Mouse (Mus musculus): Measurements from ENCODE around the gene Mesd. TPM values are rescaled to one million over a fixed set of nuclear protein-coding genes. Genes with fewer than 3 reads are reported as not detected.

Mesd gene
- total and polyA plus RNA-seq, 2 experiments from 2014 or later, result 54.8 to 58.0 TPM

- H3K36me3 ChIP-seq (replicated peaks; ENCODE audit: control insufficient read depth, insufficient read depth, low read length), result peaks cover 45% of the 10 kb centered on the region
- WGBS, result 83% methylated on average over 5 of the region's 5 CpGs
Observed at GRCm38 (mm10) chr7:83896077-83896740, 11.9 kb downstream of the Mesd start.

DNA sequence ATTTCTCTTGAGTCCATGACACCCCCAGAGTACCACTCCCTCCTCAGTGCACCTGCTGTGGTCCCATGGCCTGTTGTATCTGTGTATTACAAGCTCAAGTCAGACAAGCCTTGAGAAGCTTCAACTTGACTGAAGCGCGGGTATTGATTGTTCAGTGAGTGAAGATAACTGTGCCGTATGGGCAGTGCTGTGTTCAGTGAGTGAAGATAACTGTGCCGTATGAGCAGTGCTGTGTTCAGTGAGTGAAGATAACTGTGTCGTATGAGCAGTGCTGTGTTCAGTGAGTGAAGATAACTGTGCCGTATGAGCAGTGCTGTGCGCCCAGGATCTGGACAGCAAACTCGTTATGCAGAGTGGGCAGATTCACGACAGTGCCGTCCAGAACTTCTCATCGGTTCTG lies 14.0 kb downstream of the Mesd start:
- no peak overlapping the region for H3K4me3 ChIP-seq (ENCODE audit: low read depth, low read length)
- no peak overlapping the region for H3K4me2 ChIP-seq (ENCODE audit: low read depth, low read length)
- DNase-seq (ENCODE audit: low spot score) (no peak), ATAC-seq (ENCODE audit: insufficient read depth, low read depth) (no peak)
- no peak overlapping the region for H3K9ac ChIP-seq (replicated peaks; ENCODE audit: low read depth, low read length)
- peaks cover 51% of the 10 kb centered on the region for H3K36me3 ChIP-seq (replicated peaks; ENCODE audit: control insufficient read depth, insufficient read depth, low read length)
- H3K27me3 ChIP-seq (ENCODE audit: control insufficient read depth, insufficient read depth, low read length), result no peaks in the 10 kb centered on the region
- peaks cover 4% of the 10 kb centered on the region for H3K4me1 ChIP-seq (ENCODE audit: control insufficient read depth, insufficient read depth)
- H3K27ac ChIP-seq (ENCODE audit: low read depth), result no peak overlapping the region
- TF ChIP-seq EP300 (IDR thresholded peaks at IDR 0.05; ENCODE audit: low read depth) (no peak), CTCF (IDR thresholded peaks at IDR 0.05; ENCODE audit: low read depth) (no peak)
- WGBS, result 75% methylated on average over 11 of the region's 11 CpGs
- H3K9me3 ChIP-seq (replicated peaks; ENCODE audit: control insufficient read depth, low read length), result no peaks in the 10 kb centered on the region

More at GRCm38 (mm10) chr7:83896077-83896740, 11.9 kb downstream of the Mesd start:
- H3K27me3 ChIP-seq (ENCODE audit: control insufficient read depth, insufficient read depth, low read length), result no peaks in the 10 kb centered on the region
- no peak overlapping the region for H3K27ac ChIP-seq (ENCODE audit: low read depth)
- H3K4me2 ChIP-seq (ENCODE audit: low read depth, low read length), result no peak overlapping the region
- no peak for TF ChIP-seq CTCF (IDR thresholded peaks at IDR 0.05; ENCODE audit: low read depth)
- no peak for TF ChIP-seq EP300 (IDR thresholded peaks at IDR 0.05; ENCODE audit: low read depth)
- H3K4me1 ChIP-seq (ENCODE audit: control insufficient read depth, insufficient read depth), result peaks cover 11% of the 10 kb centered on the region
- no peak overlapping the region for H3K4me3 ChIP-seq (ENCODE audit: low read depth, low read length)
- ATAC-seq (ENCODE audit: insufficient read depth, low read depth), result no peak
- H3K9ac ChIP-seq (replicated peaks; ENCODE audit: low read depth, low read length), result no peak overlapping the region
- no peak for DNase-seq (ENCODE audit: low spot score)
- H3K9me3 ChIP-seq (replicated peaks; ENCODE audit: control insufficient read depth, low read length), result no peaks in the 10 kb centered on the region

DNA sequence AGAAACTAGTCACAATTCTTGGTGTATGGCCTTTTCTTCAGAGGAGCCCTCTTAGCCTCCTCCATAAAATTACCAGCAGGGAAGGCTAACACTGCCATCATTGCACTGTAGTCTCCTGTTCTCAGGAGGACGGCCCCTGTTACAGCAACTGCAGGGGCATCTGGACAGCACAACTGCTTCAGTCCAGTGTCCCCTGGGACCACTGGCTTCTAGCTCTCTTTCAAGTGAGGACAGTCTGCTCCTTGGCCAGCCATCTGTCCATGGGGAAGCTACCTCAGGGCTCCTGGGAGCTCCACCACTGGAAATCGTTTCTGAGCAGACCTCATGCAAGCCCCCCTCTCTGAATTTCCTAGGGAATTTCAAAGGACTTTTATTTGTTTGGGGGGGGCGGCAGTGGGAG lies 16.3 kb downstream of the Mesd start:
- Histone ChIP-seq H3K4me3 (ENCODE audit: low read depth, low read length) (no peak overlapping the region), H3K9me3 (replicated peaks; ENCODE audit: control insufficient read depth, low read length) (no peaks in the 10 kb centered on the region), H3K4me2 (ENCODE audit: low read depth, low read length) (no peak overlapping the region), H3K36me3 (replicated peaks; ENCODE audit: control insufficient read depth, insufficient read depth, low read length) (peaks cover 47% of the 10 kb centered on the region), H3K27me3 (ENCODE audit: control insufficient read depth, insufficient read depth, low read length) (no peaks in the 10 kb centered on the region), H3K27ac (ENCODE audit: low read depth) (no peak overlapping the region), H3K9ac (replicated peaks; ENCODE audit: low read depth, low read length) (no peak overlapping the region), H3K4me1 (ENCODE audit: control insufficient read depth, insufficient read depth) (no peaks in the 10 kb centered on the region)
- DNase-seq (ENCODE audit: low spot score), result no peak
- ATAC-seq (ENCODE audit: insufficient read depth, low read depth), result no peak
- TF ChIP-seq EP300 (IDR thresholded peaks at IDR 0.05; ENCODE audit: low read depth), result no peak
- TF ChIP-seq CTCF (IDR thresholded peaks at IDR 0.05; ENCODE audit: low read depth), result no peak
- 69% methylated on average over 3 of the region's 3 CpGs for WGBS

DNA sequence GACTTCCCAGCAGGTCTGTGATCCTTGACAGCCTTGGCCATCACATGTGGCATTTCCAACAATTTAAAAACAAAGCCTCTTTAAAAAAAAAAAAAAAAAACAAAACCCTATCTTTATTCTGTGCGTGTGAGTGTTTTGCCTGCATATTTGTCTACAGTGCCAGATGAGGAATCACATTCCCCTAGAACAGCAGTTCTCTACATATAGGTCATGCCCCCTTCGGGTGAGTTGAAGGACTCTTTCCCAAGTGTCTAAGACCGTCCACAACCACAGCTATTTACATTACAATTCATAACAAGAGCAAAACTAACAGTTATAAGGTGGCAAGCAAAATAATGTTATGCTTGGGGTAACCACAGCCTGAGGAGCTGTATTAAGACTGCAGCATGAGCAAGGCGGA lies 17.2 kb downstream of the Mesd start:
- no peak for TF ChIP-seq EP300 (IDR thresholded peaks at IDR 0.05; ENCODE audit: low read depth)
- TF ChIP-seq CTCF (IDR thresholded peaks at IDR 0.05; ENCODE audit: low read depth), result no peak
- 76% methylated on average over 4 of the region's 4 CpGs for WGBS
- H3K4me1 ChIP-seq (ENCODE audit: control insufficient read depth, insufficient read depth), result no peaks in the 10 kb centered on the region
- H3K9ac ChIP-seq (replicated peaks; ENCODE audit: low read depth, low read length), result no peak overlapping the region
- no peak overlapping the region for H3K4me2 ChIP-seq (ENCODE audit: low read depth, low read length)
- ATAC-seq (ENCODE audit: insufficient read depth, low read depth) (no peak), DNase-seq (ENCODE audit: low spot score) (no peak)
- H3K27ac ChIP-seq (ENCODE audit: low read depth), result no peak overlapping the region
- H3K36me3 ChIP-seq (replicated peaks; ENCODE audit: control insufficient read depth, insufficient read depth, low read length), result peaks cover 43% of the 10 kb centered on the region
- H3K27me3 ChIP-seq (ENCODE audit: control insufficient read depth, insufficient read depth, low read length), result no peaks in the 10 kb centered on the region
- H3K4me3 ChIP-seq (ENCODE audit: low read depth, low read length), result no peak overlapping the region
- H3K9me3 ChIP-seq (replicated peaks; ENCODE audit: control insufficient read depth, low read length), result no peaks in the 10 kb centered on the region

GRCm38 (mm10) chr7:83902296-83903145 lies 18.3 kb downstream of the Mesd start:
- TF ChIP-seq EP300 (IDR thresholded peaks at IDR 0.05; ENCODE audit: low read depth) (no peak), CTCF (IDR thresholded peaks at IDR 0.05; ENCODE audit: low read depth) (no peak)
- ATAC-seq (ENCODE audit: insufficient read depth, low read depth), result no peak
- H3K4me3 ChIP-seq (ENCODE audit: low read depth, low read length), result no peak overlapping the region

More at GRCm38 (mm10) chr7:83902296-83903145, 18.3 kb downstream of the Mesd start:
- H3K27ac ChIP-seq (ENCODE audit: low read depth), result no peak overlapping the region
- H3K27me3 ChIP-seq (ENCODE audit: control insufficient read depth, insufficient read depth, low read length), result no peaks in the 10 kb centered on the region
- peaks cover 37% of the 10 kb centered on the region for H3K36me3 ChIP-seq (replicated peaks; ENCODE audit: control insufficient read depth, insufficient read depth, low read length)
- H3K4me1 ChIP-seq (ENCODE audit: control insufficient read depth, insufficient read depth), result no peaks in the 10 kb centered on the region
- no peak overlapping the region for H3K4me2 ChIP-seq (ENCODE audit: low read depth, low read length)
- whole genome bisulfite sequencing, result 53% methylated on average over 5 of the region's 5 CpGs
- DNase-seq (ENCODE audit: low spot score), result no peak
- no peaks in the 10 kb centered on the region for H3K9me3 ChIP-seq (replicated peaks; ENCODE audit: control insufficient read depth, low read length)
- no peak overlapping the region for H3K9ac ChIP-seq (replicated peaks; ENCODE audit: low read depth, low read length)
